ENCODE assay signal across 15 mouse cellular contexts in the genomic region with DNA sequence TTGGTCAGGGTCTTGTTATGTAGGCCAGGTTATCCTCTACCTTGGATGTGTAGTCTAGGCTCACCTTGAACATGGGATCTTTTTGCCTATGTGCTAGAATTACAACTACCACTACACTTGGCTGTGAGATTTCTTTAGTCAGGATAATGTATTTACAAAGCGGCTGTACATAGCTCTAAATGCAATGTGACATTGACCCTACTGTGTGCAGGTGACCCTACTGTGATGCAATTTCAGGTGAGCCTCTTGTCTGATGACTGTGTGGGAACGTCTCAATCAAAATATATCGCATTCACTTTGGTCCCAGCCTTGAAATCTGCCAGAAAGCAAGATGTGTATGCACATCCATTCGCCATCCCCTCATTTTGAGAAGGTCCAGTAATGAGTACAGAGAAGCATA.
"Had no signal": no experiment of that assay in that cellular context is flagged by ENCODE, and none has a peak within 500 bp of the region (broad histone marks: within the 10 kb centered on the region; RNA-seq: fewer than 3 reads in every experiment).

No protein-coding gene starts in this region.

- DNase-seq: kidney, adult 11 months; kidney, adult 9 months; kidney, postnatal 36 days; layer of hippocampus, adult 9-11 months; layer of hippocampus, postnatal 36 days; lung, embryonic 14.5 days; lung, postnatal 10 days; lung, postnatal 4 days; midbrain, embryonic 14.5 days; right cerebral cortex, postnatal 14 days; thymus, postnatal 4 days had no signal

- H3K36me3 ChIP-seq: limb, embryonic 15.5 days; stomach, embryonic 15.5 days had no signal

- H3K9ac ChIP-seq: limb, embryonic 15.5 days; lung, embryonic 14.5 days; stomach, embryonic 15.5 days had no signal

- H3K4me3 ChIP-seq: limb, embryonic 15.5 days; myocyte; stomach, embryonic 15.5 days had no signal

- H3K9me3 ChIP-seq: limb, embryonic 15.5 days; stomach, embryonic 15.5 days had no signal

- H3K27ac ChIP-seq: kidney, postnatal 0 days; limb, embryonic 15.5 days; stomach, embryonic 15.5 days had no signal

- H3K4me2 ChIP-seq: limb, embryonic 15.5 days; lung, embryonic 14.5 days; stomach, embryonic 15.5 days had no signal

- H3K27me3 ChIP-seq: limb, embryonic 15.5 days; stomach, embryonic 15.5 days had no signal
